Mouse (Mus musculus) erythroblast, adult 5-6 weeks (primary cell): ENCODE data around the gene Aunip. TPM values are rescaled to one million over a fixed set of nuclear protein-coding genes. Genes with fewer than 3 reads are reported as not detected.
A peak's percentile ranks its signal among the peaks of the same experiment; 100 is the strongest.

Source experiments
- ATAC-seq: replicated peaks from 2 replicates; pipeline ENCODE4 v1.8.0; 2016; ENCODE audit warnings: moderate number of reproducible peaks, mild to moderate bottlenecking, moderate TSS enrichment, inconsistent platforms; ENCODE audit not compliant: poor library complexity, low FRiP score, severe bottlenecking
- total RNA-seq, 2 experiments: library from RNA; stranded (forward) in 1 of 2; stranded (reverse) in 1 of 2; fragments of 150-400 nt in 1 of 2; fragments of 200-764, 138-1000 nt in 1 of 2; gene quantifications; 2 replicates each; pipeline versions ENCODE4 v1.2.3 to v1.2.4; 2015 to 2017; ENCODE audit warnings: low replicate concordance in 2 of 2

Gene Aunip
- total RNA-seq, 2 experiments from 2014 or later: 4.0 to 8.4 TPM

DNA sequence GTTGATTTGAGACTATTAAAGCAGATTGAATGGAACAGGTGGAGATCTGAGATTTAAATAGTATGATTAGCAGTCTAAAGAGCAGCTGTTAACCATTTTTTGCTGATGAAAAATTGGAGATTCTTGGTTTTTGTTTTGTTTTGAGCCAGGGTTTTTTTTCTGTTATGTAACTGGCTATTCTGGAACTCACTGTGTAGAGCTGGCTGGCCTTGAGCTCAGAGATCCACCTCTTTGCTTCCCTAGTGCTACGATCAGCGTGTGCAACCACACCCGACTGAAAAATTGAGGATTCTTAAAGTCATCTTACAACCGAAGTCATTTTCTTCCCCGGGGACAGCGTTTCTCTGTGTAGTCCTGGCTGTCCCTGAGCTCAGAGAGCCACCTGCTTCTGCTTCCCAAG is 931 bp downstream of the Aunip start:
- no peak for ATAC-seq

DNA sequence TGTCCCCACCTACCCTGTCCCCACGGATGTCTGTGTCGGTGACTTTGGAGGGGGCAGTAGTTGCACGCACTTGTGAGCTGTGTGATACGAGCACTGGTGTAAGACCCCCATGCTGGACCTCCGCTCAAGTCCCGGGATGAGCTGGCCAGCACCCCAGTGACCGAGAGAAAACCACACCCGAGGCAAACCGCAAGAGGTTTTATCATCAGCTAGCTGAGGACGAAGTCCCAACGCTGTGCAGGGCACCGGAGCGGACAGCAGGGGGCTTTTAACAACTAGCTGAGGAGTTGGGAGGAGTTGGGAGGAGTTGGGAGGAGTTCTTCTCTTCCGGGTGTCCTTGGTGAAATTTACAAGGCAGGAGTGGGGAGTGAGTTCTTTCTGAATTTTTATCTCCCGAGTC is 2.0 kb downstream of the Aunip start:
- ATAC-seq: peak; percentile 80

DNA sequence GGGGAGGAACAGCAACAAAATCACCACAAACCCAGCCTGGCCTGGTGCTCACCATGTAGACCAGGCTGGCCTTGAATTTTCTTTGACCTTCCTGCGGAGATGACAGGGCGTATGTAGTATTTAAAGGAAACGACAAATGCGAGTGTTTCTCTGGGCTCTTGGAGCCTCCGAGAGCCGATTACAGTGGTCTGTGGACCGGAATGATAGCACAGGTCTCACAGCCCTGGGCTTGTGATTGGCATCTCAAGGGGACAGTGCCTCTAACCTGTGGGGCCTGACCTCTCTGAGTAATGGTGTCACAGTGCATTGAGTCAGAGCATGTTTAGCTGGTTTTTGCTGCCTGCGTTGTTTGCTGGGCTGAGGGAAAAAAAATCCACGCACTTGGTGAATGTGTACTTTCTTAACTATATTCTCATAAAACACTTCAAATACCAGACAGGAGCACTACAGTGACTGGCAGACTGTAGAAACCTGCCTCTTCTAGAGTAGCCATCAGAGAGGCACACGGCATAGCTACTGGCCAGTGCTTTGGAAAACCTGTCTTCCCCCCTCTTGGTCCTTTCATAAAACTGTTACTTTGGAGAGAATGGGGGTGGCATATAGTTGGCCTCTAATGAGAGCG is 3.6 kb downstream of the Aunip start:
- ATAC-seq: no peak

DNA sequence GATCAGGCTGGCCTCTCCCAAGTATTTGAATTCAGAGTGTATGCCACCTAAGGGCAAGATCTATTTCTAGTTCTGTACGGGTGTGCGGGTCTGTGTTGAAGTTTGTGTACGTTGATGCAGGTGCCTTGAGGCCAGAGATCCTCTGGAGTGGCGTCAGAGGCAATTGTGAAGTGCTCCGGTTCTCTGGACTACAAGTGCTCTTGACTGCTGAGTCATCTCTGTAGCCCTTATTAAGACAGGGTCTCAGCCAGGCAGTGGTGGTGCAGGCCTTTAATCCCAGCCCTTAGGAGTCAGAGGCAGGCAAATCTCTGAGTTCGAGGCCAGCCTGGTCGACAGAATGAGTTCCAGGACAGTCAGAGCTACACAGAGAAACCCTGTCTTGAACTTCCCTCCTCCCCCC is 4.8 kb downstream of the Aunip start:
- ATAC-seq: no peak

DNA sequence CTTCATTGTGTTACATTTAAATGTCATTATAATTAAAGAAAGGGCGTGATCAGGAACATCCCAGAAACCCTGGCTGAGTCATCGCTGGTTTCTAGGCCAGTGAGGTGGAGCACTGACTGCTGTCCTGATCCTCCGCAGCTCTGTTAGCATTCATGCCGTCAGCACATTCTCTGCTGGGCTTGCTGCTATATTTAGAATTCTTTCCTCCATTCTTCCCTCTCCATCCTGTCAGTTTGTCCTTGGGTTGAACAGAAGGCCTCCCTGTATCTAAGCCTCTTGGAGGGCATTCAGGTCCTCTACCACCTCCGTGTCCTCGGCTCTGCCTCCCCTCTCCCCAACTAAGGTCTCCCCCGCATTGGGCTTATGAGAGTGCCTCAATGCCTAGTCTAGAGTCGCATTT is 6.2 kb downstream of the Aunip start:
- ATAC-seq: no peak

DNA sequence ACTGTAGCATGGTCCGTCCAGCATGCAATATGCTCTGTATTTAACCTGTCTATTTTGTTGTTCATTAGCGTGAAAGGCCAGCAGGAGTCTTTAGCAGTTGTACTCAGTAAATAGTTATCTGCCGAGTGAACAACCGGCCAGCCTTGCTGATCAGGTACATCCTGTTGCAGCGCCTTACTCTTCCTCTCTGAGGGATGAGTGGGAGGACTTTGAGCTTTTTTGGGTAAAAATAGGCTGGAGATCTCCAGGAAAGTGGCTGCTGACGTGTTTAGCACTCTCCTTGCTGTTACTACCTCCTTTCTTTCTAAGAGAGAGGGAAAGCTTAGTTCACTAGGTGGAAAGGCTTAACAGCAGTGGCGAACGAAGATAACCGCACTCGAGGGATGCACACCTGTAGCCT is 6.9 kb downstream of the Aunip start:
- no peak for ATAC-seq

DNA sequence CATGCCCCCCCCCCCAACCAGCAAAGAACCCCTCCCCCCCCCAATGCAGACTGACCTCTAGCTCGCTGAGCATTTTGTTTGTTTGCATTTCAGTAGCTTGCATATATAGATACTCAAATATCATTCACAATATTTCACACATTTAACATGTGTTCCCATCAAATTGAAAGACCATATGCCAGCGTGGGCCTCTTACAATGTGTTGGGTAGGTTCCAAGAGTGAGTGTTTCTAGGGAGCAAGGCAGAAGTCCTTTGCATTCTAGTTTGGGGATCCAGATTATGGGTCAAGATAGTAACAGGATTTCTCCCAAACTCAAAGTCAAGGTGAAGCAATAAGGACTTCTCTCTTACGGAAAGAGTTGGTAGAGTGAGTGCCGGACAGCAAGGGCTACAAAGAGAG is 7.7 kb downstream of the Aunip start:
- ATAC-seq: no peak

DNA sequence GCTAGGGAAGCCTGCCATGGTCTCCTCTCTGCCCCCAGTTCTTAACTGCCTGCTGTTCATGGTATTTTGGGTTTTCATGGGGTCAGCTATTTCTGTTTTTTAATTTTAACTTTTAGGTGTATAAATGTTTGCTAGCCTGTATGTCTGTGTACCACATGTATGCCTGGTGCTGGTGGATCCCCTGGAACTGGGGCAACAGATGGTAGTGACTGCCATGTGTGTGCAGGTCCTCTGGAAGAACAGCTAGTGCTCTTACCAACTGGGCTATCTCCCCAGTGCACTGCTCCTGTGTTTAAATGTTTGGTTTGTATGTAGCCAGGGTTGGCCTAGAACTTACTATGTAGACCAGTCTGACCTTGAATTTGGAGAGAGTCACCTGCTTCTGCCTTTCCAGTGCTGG is 8.5 kb downstream of the Aunip start:
- ATAC-seq: no peak

DNA sequence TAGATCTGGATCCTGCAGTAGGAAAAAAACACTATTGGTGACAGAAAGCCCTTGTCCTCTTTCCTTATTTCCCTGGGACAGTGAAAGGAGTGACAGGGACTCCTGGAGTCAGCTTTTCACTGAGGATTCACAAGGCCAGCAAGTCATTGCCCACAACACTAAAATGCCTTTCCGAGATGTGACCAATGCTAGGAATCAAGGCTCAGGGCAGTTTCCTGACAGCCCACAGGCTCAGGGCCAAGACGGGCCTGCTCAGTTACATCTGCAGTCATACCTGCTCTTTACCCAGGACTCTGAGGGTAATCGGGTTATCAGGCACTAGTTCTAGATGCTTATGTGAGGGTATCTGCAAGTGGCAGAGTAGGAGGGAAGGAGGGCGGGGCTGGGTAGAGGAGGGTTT is 12.6 kb downstream of the Aunip start:
- ATAC-seq: no peak

DNA sequence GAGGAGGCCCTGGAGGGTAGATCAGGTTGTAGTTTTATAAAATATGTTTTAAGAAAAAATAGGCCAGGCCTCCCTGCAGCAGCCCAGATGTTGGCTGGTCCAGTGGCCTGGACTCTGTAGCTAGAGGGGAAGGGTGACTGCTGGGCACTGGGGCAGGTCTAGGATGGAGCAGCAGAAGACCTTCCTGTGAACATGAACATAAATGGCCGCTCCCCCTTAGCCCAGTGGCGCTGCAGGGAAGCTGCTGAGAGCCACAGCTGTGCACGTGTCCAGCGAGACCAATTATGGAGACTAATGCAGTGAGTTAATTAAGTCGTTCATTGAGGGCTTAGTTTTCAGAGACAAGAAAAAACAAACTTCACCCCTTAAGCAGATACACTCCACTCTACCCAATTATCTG is 15.0 kb downstream of the Aunip start:
- ATAC-seq: no peak

DNA sequence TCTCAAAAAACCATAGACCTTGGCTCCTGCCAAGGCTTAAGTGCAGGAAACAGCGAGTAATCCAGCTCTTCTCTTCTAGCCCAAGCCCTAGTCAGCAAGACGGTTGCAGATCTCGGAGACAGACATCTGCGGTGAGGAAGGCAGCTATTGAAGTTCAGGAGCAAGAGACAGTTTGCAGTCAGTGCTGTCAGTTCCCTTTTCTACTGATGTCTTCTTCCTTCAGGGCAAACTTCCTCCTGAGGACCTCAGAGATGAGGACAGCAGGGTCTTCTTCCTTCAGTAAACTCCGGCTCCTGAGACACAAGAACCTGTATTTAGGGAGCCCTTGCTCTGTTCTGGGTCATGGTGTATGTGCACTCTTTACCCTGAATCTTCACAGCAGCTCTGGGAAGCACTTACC is 15.4 kb downstream of the Aunip start:
- no peak for ATAC-seq

DNA sequence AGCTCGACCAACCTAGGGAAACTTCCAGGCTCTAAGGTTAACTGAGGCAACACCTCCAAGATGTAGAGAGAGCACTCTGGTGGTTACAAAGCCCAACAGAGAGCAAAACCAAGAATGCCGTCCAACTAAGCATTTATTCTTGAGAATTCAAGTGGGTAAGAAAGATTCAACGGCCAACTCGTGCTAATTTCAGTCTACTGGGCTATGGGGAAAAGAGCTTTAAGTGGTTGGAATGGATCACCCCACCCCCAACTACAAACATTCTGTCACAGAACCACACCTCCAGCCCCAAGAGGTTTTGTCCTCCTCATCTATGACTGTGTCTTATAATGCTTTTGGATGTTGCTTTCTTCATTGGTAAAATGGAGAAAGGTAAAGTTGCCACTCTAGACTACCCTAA is 22.1 kb downstream of the Aunip start:
- no peak for ATAC-seq

DNA sequence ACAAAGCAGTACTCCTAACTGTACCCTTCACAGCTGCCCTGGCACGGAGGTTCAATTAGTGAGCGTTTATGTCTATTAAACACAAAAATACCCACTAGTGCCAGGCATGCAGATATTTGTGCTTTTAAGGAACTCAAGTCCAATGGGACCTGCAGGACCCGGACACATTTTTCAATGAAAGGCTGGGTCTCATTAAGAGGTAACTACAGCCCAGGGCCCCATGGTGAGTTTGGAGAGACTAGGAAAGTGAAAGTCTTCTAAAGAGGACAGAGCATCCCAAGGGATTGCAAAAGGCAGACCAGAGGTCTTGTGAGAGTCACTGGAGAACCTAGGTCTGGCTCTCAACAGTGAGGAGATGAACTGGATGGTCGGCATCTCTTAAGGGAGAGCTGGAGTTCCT is 22.6 kb downstream of the Aunip start:
- no peak for ATAC-seq

DNA sequence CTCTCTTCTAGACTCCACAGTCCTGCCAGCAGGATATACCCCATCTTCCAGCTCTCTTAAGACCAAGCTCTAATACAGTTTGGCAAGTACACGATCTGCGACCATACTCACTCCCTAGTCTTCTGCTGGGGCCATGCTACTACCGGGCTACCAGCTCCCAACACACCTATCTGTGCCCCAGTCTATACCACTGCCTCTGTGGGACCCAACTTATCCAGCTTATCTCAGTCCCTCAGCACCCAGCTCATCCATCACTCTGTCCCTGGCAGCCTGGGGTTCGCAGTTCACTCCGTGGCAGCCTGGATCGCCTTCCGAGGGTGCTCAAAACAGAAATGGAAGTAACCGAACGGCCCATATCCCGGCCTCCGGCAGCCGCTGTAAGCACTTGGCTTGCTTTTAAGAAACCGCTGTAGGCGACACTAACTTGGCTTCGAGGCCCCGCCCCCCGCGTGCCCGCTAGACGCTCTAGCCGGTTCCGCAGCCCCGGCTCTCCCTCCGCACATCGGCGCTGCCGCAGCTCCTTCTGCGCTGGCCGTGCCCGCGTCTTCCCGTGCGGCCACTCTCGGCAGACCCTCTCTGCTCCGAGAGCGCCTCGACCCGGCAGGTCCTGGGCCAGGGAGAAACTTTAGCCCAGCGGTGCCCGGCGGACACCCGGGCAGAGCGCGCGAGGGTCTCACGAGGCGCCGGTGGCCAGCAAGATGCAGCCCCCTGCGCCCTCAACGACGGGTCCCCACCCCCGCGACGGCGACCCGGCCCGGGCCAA is 23.5 kb downstream of the Aunip start:
- ATAC-seq: peak; percentile 77

DNA sequence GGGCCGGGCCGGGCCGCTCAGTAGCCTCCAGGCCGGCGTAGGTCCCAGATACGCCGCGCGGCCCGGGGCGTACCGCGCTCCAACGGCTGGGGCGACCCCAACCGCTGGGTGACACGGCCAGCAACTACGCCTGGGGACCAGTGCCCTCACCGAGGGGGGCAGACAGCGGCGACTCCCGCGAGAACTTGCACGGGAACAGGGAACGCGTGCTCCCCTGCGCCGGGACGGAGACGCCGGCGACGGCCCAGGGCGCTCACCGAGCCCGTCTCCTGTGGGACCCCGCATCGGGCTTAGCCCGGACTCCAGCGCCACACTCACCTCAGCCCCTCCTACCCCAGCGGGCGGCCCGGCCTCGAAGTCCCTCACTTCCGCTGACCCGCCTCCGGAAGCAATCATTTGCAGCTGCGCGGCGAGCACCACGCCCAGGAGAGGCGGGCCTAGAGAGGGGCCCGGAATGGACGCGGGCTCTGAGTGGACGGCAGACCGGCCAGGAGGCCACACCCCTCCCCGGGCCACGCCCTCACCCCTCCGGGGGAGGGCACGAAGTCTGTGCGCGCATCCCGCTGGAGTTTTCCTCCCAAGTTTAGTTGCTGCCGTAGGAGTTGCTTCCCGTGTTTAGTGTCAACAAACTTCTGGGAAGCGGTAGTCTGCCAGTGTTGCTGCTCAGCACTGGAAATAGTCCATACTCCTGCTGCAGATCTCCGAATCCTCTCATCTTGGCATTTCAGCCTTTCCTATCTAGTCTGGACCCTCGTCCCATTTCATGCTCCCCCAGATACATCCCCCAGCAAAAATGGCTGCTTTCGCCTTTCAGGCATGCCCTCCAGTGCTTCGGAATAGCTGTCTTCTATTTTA is 24.4 kb downstream of the Aunip start, which contains the start of gene Mtfr1l:
Mtfr1l (minus strand) TSS at position 456 of the 855 bp plus-strand sequence.
- peak; percentile 94 for ATAC-seq

DNA sequence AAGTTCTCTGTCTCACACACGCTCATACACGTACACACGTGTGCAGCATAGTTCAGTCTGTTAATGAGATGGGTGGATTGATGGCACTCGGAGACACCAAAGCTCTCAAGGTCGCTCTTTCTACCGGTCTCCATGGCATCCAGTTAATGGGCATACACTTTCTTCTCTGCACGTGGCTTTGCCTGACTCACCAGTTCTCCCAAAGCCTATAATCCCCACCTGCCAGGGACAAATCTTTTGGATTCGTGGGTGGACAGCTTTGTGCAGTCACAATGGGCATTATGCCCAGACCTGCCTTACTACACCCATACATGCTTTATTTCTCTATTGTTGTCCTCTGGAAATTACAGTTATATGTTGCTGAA is 25.0 kb downstream of the Aunip start:
- ATAC-seq: peak; percentile 15

DNA sequence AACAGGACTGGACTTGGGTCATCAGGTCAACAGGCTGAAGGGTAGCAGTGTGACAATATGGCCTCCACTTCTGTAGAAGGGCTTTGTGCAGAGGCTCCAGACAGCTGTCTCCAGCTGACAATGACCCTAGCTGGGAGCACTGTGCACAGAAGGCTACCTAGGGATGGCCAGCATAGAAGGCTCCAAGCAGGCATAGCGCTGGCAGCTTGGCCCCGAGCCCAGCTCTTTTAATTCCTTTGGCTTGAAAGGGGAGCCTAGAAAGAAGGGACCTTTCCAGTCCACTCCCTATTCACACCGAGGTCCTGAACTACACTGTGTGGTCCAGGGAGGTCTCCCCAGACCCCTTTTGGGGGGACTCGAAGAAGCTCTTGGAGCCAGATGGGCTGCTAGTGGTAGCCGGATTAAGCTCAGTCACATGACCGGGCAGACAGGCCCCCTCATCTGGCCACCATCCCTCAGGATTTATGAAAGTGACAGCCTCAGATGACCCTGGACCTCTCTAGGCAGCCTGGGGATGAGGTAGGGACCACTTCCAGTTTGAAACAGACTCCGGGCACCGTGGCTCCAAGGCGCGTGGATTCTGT is 28.3 kb downstream of the Aunip start:
- ATAC-seq: no peak

DNA sequence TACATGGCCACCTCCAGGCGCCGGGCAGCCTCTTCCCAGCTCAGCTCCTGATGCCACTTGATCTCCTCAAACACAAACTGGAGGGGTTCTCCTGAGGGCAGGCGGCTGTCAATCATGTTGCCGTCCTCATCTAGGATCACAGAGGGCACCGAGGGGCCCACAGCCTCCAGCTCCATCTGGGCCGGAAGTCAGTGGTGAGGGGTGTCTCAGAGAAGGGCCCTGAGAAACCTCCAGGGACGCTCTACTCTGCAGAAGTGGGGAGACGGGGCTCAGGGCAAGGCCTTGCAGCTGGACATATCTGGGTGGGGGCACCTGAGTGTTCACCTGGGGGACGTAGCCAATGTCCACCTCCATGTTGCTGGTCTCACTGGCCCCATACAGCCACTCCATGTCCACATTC is 31.9 kb downstream of the Aunip start:
- no peak for ATAC-seq

DNA sequence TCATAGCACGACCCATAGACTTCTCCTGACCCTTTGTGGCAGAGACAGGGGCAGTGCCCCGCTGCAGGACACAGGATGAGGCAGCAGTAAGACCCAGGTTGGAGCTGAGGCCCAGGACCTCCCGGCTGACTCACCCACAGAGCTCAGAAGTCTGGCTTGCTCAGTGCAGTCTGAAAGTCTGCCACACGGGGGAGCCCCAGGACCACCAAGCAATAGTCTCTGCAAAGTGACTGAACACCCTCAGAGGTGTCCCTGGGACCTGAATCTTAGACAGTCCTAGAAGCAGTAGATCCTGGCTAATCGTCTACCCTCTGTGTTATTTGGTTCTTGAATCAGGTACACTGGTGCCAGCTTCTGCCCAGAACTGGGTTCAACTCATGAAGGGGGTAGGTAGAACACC is 32.5 kb downstream of the Aunip start:
- ATAC-seq: peak; percentile 83
